ENCODE assay signal across 7 mouse cellular contexts in genomic region chr1:131153018-131153629, GRCm38 (mm10). TPM values are rescaled to one million over a fixed set of nuclear protein-coding genes. Genes with fewer than 3 reads are reported as not detected.
DNase-seq lines count a peak whose midpoint lies in the region; ATAC-seq and TF ChIP-seq lines count a peak whose summit lies in the region.

TSS of gene Eif2d (plus strand) at chr1:131153181.

- ATAC-seq in intestine, embryonic 16.5 days, result peak; percentile 100
- peak; percentile 98 for ATAC-seq in midbrain, embryonic 11.5 days (ENCODE audit: low FRiP score)

- peak; percentile 63 for TF ChIP-seq POLR2A in small intestine, adult 2 months (IDR thresholded peaks at IDR 0.05; ENCODE audit: low read depth, low read length)

- WGBS in intestine, embryonic 16.5 days, result under 1% methylated on average over 27 of the region's 27 CpGs
- under 1% methylated on average over 27 of the region's 27 CpGs for WGBS in midbrain, embryonic 11.5 days
- under 1% methylated on average over 27 of the region's 27 CpGs for WGBS in small intestine, adult 2 months

- no peaks in the 10 kb centered on the region for H3K36me3 ChIP-seq in intestine, embryonic 16.5 days (ENCODE audit: control insufficient read depth, insufficient read depth, low read length)
- H3K36me3 ChIP-seq in midbrain, embryonic 11.5 days (ENCODE audit: control insufficient read depth, insufficient read depth, low read length), result 0 out of 2 replicates have a peak, but pooled peaks cover under 1% of the 10 kb centered on the region
- peaks cover 7% of the 10 kb centered on the region; the same call in 1 of the 2 replicates for H3K36me3 ChIP-seq in small intestine, adult 2 months (ENCODE audit: control insufficient read depth, insufficient read depth, low read length)

- peak within 1 kb of the TSS; percentile 68 for H3K27ac ChIP-seq in intestine, embryonic 16.5 days (ENCODE audit: low read length)
- H3K27ac ChIP-seq in midbrain, embryonic 11.5 days (ENCODE audit: low read depth, low read length), result no peak within 1 kb of the TSS
- no peak within 1 kb of the TSS for H3K27ac ChIP-seq in small intestine, adult 2 months (ENCODE audit: insufficient read depth, low read depth, low read length)

- H3K9me3 ChIP-seq in intestine, embryonic 16.5 days (ENCODE audit: control insufficient read depth, low read length), result no peaks in the 10 kb centered on the region
- no peaks in the 10 kb centered on the region for H3K9me3 ChIP-seq in midbrain, embryonic 11.5 days (ENCODE audit: control insufficient read depth, low read length)

- H3K4me3 ChIP-seq in intestine, embryonic 16.5 days (ENCODE audit: low read length), result peak within 1 kb of the TSS; percentile 85
- peak within 1 kb of the TSS; percentile 56 for H3K4me3 ChIP-seq in midbrain, embryonic 11.5 days (ENCODE audit: low read depth, low read length)
- peak within 1 kb of the TSS; percentile 72 for H3K4me3 ChIP-seq in small intestine, adult 2 months (ENCODE audit: low read depth, low read length)

- DNase-seq in adrenal gland, adult 2 months, result peak; percentile 92
- DNase-seq in embryo, embryonic 9.5 days (ENCODE audit: extremely low spot score), result peak; percentile 87
- DNase-seq in gastrocnemius, postnatal 4 days (ENCODE audit: low spot score in 2 of 2), result peak; percentile 70 to 85
- DNase-seq in left cerebral cortex, postnatal 36 days (ENCODE audit: low spot score in 2 of 2), result peak; percentile 85 to 88
- peak; percentile 98 for DNase-seq in midbrain, embryonic 11.5 days (ENCODE audit: low spot score, missing footprints)

- no peak for TF ChIP-seq CTCF in small intestine, adult 2 months (IDR thresholded peaks at IDR 0.05; ENCODE audit: extremely low read depth, insufficient read length, insufficient replicate concordance, low read depth, low read length)

- H3K27me3 ChIP-seq in intestine, embryonic 16.5 days (replicated peaks; ENCODE audit: control insufficient read depth, insufficient read depth, low read length), result no peaks in the 10 kb centered on the region
- no peaks in the 10 kb centered on the region for H3K27me3 ChIP-seq in midbrain, embryonic 11.5 days (ENCODE audit: control insufficient read depth, insufficient read depth, low read length)
- H3K27me3 ChIP-seq in small intestine, adult 2 months (ENCODE audit: control insufficient read depth, insufficient read depth, low read length), result no peaks in the 10 kb centered on the region

- intact Hi-C loops in left cerebral cortex, postnatal 36 days (cut with DNase I), result no loop called here

- H3K9ac ChIP-seq in intestine, embryonic 16.5 days (ENCODE audit: low read depth, low read length), result peak within 1 kb of the TSS; percentile 77
- peak within 1 kb of the TSS; percentile 73 for H3K9ac ChIP-seq in midbrain, embryonic 11.5 days (ENCODE audit: low read length)

- peak within 1 kb of the TSS; percentile 81 for H3K4me2 ChIP-seq in intestine, embryonic 16.5 days (ENCODE audit: low read depth, low read length)
- H3K4me2 ChIP-seq in midbrain, embryonic 11.5 days, result peak within 1 kb of the TSS; percentile 59

- peaks cover 6% of the 10 kb centered on the region; the same call in 1 of the 2 replicates for H3K4me1 ChIP-seq in intestine, embryonic 16.5 days (ENCODE audit: control insufficient read depth, insufficient read depth, low read length)
- H3K4me1 ChIP-seq in midbrain, embryonic 11.5 days (ENCODE audit: control insufficient read depth, insufficient read depth, low read length), result peaks cover 7% of the 10 kb centered on the region
- H3K4me1 ChIP-seq in small intestine, adult 2 months (ENCODE audit: control insufficient read depth, insufficient read depth, insufficient read length, low read length), result peaks cover 2% of the 10 kb centered on the region; the same call in 1 of the 2 replicates

RNA-seq across cellular contexts. Expression of gene Eif2d, which starts in this region (rescaled TPM):
- 10 to 100 TPM; 40.0 to 41.8 TPM for total RNA-seq in adrenal gland, adult 2 months (2021)
- 27.5 and 29.7 TPM in 2 replicates for polyA plus RNA-seq in adrenal gland, adult 2 months (2012; rRNA removed)
- total RNA-seq in gastrocnemius, postnatal 4 days (2021), result 10 to 100 TPM; 25.3 to 27.2 TPM
- 53.8 and 58.0 TPM in 2 replicates for polyA plus RNA-seq in intestine, embryonic 16.5 days (2015; fragmentation: Nextera tagmentation; extraction: Ambion mirVana)
- total RNA-seq in left cerebral cortex, postnatal 36 days (2021), result 10 to 100 TPM; 31.6 to 38.6 TPM
- 55.7 and 56.7 TPM in 2 replicates for polyA plus RNA-seq in midbrain, embryonic 11.5 days (2014; fragmentation: Nextera tagmentation; extraction: Ambion mirVana)
- polyA plus RNA-seq in small intestine, adult 2 months (2012; rRNA removed), result 10.3 and 14.4 TPM in 2 replicates
